Mouse (Mus musculus) cerebellum, adult 2 months (tissue): ENCODE data around the gene Ube2q2.

Experiments used
- CTCF ChIP-seq: fragments of 200-500 bp; IDR thresholded peaks from 2 replicates; pipeline ENCODE4 v1.5.1; 2011; ENCODE audit warnings: low read depth, mild to moderate bottlenecking, control low read depth, low read length, moderate library complexity, borderline replicate concordance; ENCODE audit not compliant: insufficient read depth
- POLR2A ChIP-seq: fragments of 200-500 bp; IDR thresholded peaks from 2 replicates; pipeline ENCODE4 v1.6.1; 2011; ENCODE audit warnings: low read length, control low read depth, borderline replicate concordance; ENCODE audit not compliant: insufficient read depth

DNA sequence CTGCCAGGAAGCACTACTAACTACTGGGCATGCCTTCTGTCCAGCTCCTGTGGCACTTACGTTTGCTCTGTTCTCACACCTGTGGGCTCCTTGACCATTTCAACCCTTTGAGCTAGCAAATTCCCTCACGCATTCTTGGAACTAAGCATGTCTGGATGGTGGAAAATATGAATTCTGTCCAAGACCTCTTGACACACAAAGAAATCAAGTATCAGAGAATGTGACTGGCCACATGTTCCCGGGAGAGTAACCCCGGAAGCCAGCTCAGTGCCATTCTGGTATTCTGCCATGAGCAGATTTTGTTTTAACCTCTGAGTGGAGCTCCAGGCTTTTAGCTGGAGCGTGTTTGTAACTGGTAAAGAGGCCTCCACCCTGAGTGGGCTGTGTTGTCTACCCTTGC lies 8.7 kb upstream of the Ube2q2 start:
- TF ChIP-seq CTCF: peak; percentile 29; the same call in 1 of the 2 replicates
- TF ChIP-seq POLR2A: no peak
